Mouse (Mus musculus) midbrain, embryonic 11.5 days (tissue): ENCODE data around the gene Otulinl. TPM values are rescaled to one million over a fixed set of nuclear protein-coding genes. Genes with fewer than 3 reads are reported as not detected.
A peak's percentile ranks its signal among the peaks of the same experiment; 100 is the strongest.

Experiments
- ATAC-seq: fragments of 200-750 bp; cut with Nextera tagmentation; 2 replicates; pipeline ENCODE4 v1.8.0; 2017; ENCODE audit warnings: moderate TSS enrichment, moderate library complexity; ENCODE audit not compliant: low FRiP score
- DNase-seq: peaks from one replicate; pipeline ENCODE4 v3.0.0; 2015; ENCODE audit warnings: low spot score; ENCODE audit errors: missing footprints
- H3K27ac ChIP-seq: fragments of 300-500 bp; sonication (generic); 2 replicates; pipeline ENCODE4 v1.5.1; 2014; ENCODE audit warnings: low read depth, low read length
- H3K27me3 ChIP-seq: fragments of 300-500 bp; sonication (generic); 2 replicates; pipeline ENCODE4 v1.6.1; 2014; ENCODE audit warnings: mild to moderate bottlenecking, low read length, moderate library complexity, mixed read lengths; ENCODE audit not compliant: control insufficient read depth, insufficient read depth
- H3K36me3 ChIP-seq: fragments of 300-500 bp; sonication (generic); 2 replicates; pipeline ENCODE4 v1.6.1; 2014; ENCODE audit warnings: mild to moderate bottlenecking, low read length, moderate library complexity, mixed read lengths; ENCODE audit not compliant: control insufficient read depth, insufficient read depth
- H3K4me1 ChIP-seq: fragments of 300-500 bp; sonication (generic); 2 replicates; pipeline ENCODE4 v1.6.1; 2014; ENCODE audit warnings: low read length; ENCODE audit not compliant: control insufficient read depth, insufficient read depth
- H3K4me2 ChIP-seq: fragments of 300-500 bp; sonication (generic); 2 replicates; pipeline ENCODE4 v1.6.1; 2014; ENCODE audit warnings: mild to moderate bottlenecking, moderate library complexity
- H3K4me3 ChIP-seq: fragments of 300-500 bp; sonication (generic); 2 replicates; pipeline ENCODE4 v1.5.1; 2014; ENCODE audit warnings: low read depth, low read length
- H3K9ac ChIP-seq: fragments of 300-500 bp; sonication (generic); 2 replicates; pipeline ENCODE4 v1.6.1; 2014; ENCODE audit warnings: low read length
- H3K9me3 ChIP-seq: fragments of 300-500 bp; sonication (generic); 2 replicates; pipeline ENCODE4 v1.6.1; 2016; ENCODE audit warnings: low read length; ENCODE audit not compliant: control insufficient read depth
- WGBS: fragments of 180-500 bp; shearing (Covaris S2); extraction: QIAGEN DNeasy Blood & Tissue Kit; methylation state at CpG from one replicate; pipeline ENCODE4 v1.1.7; 2014; 5-methylcytosine and 5-hydroxymethylcytosine counted together
- polyA plus RNA-seq: library from polyadenylated mRNA; unstranded; fragments of >200 nt; fragmentation: Nextera tagmentation; extraction: Ambion mirVana; gene quantifications from 2 replicates; pipeline ENCODE4 v1.2.1, GENCODE M21; 2014

The Otulinl gene
- polyA plus RNA-seq, 1 experiment from 2014 or later = 6.1 TPM

- no peak overlapping the region for H3K9ac ChIP-seq
- H3K4me2 ChIP-seq = no peak overlapping the region
- no peak overlapping the region for H3K4me3 ChIP-seq
- no peak for ATAC-seq
- no peak overlapping the region for H3K27ac ChIP-seq
- 0 out of 2 replicates have a peak, but pooled peaks cover 4% of the 10 kb centered on the region for H3K4me1 ChIP-seq
- H3K27me3 ChIP-seq = no peaks in the 10 kb centered on the region
- no peaks in the 10 kb centered on the region for H3K9me3 ChIP-seq
- H3K36me3 ChIP-seq = no peaks in the 10 kb centered on the region
- peak; percentile 6 for DNase-seq
- WGBS = 92% methylated on average over 6 of the region's 6 CpGs
These were observed 8.2 kb downstream of the Otulinl start for GRCm38 (mm10) chr15:27673151-27673550.

GRCm38 (mm10) chr15:27672259-27672658, 9.1 kb downstream of the Otulinl start:
- Histone ChIP-seq H3K4me1 (0 out of 2 replicates have a peak, but pooled peaks cover 4% of the 10 kb centered on the region), H3K4me3 (no peak overlapping the region), H3K9ac (no peak overlapping the region), H3K27ac (no peak overlapping the region), H3K27me3 (no peaks in the 10 kb centered on the region), H3K36me3 (no peaks in the 10 kb centered on the region), H3K4me2 (no peak overlapping the region), H3K9me3 (no peaks in the 10 kb centered on the region)
- WGBS = 41% methylated on average over 8 of the region's 8 CpGs
- ATAC-seq = no peak
- DNase-seq = no peak

- H3K4me1 ChIP-seq = 0 out of 2 replicates have a peak, but pooled peaks cover 4% of the 10 kb centered on the region
- H3K9ac ChIP-seq = no peak overlapping the region
- 87% methylated on average over 10 of the region's 10 CpGs for WGBS
- ATAC-seq = no peak
- no peaks in the 10 kb centered on the region for H3K9me3 ChIP-seq
- H3K4me2 ChIP-seq = no peak overlapping the region
- H3K36me3 ChIP-seq = no peaks in the 10 kb centered on the region
- DNase-seq = peak; percentile 56
- no peak overlapping the region for H3K4me3 ChIP-seq
- H3K27me3 ChIP-seq = no peaks in the 10 kb centered on the region
- no peak overlapping the region for H3K27ac ChIP-seq
These were observed 9.7 kb downstream of the Otulinl start for GRCm38 (mm10) chr15:27671612-27672245.

DNA sequence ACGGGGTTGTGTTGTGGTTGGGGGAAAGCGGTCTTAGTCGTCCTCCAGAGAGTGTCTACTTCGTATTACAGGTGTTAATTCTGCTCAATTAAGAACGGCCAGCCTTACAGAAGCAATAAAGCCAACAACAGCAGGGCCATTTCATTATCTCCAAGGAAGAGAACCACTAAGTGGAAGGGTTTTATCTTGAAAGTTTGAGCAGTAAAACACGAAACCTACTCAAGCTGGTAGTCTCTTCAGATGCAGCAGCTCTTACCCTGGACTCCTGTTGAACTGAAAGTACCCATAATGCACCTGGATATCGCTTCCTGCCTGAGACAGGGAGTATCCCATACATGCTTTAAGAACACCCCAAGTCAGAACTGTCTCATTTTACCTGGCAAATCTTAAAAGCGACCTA, 10.7 kb downstream of the Otulinl start:
- H3K27me3 ChIP-seq = no peaks in the 10 kb centered on the region
- no peak for ATAC-seq
- H3K4me1 ChIP-seq = no peaks in the 10 kb centered on the region
- H3K27ac ChIP-seq = no peak overlapping the region
- no peak overlapping the region for H3K4me2 ChIP-seq
- no peak overlapping the region for H3K9ac ChIP-seq
- no peaks in the 10 kb centered on the region for H3K36me3 ChIP-seq
- 89% methylated on average over 8 of the region's 8 CpGs for WGBS
- H3K9me3 ChIP-seq = no peaks in the 10 kb centered on the region
- H3K4me3 ChIP-seq = no peak overlapping the region
- DNase-seq = peak; percentile 79

GRCm38 (mm10) chr15:27669931-27670411, 11.4 kb downstream of the Otulinl start:
- no peaks in the 10 kb centered on the region for H3K27me3 ChIP-seq
- no peak overlapping the region for H3K4me2 ChIP-seq
- DNase-seq (peak; percentile 75), ATAC-seq (no peak)
- no peak overlapping the region for H3K27ac ChIP-seq
- no peaks in the 10 kb centered on the region for H3K4me1 ChIP-seq
- H3K36me3 ChIP-seq = no peaks in the 10 kb centered on the region
- 92% methylated on average over 12 of the region's 12 CpGs for WGBS
- H3K4me3 ChIP-seq = no peak overlapping the region
- no peak overlapping the region for H3K9ac ChIP-seq
- H3K9me3 ChIP-seq = no peaks in the 10 kb centered on the region

GRCm38 (mm10) chr15:27669276-27669675, 12.1 kb downstream of the Otulinl start:
- 76% methylated on average over 4 of the region's 4 CpGs for WGBS
- no peak for ATAC-seq

GRCm38 (mm10) chr15:27668557-27668956, 12.8 kb downstream of the Otulinl start:
- WGBS = 91% methylated on average over 7 of the region's 7 CpGs
- ATAC-seq = no peak
- Histone ChIP-seq H3K36me3 (no peaks in the 10 kb centered on the region), H3K4me3 (no peak overlapping the region), H3K9ac (no peak overlapping the region), H3K27me3 (no peaks in the 10 kb centered on the region), H3K4me2 (no peak overlapping the region), H3K9me3 (no peaks in the 10 kb centered on the region), H3K27ac (no peak overlapping the region), H3K4me1 (no peaks in the 10 kb centered on the region)
- peak; percentile 53 for DNase-seq

More at GRCm38 (mm10) chr15:27669276-27669675, 12.1 kb downstream of the Otulinl start:
- Histone ChIP-seq H3K4me1 (no peaks in the 10 kb centered on the region), H3K36me3 (no peaks in the 10 kb centered on the region), H3K27ac (no peak overlapping the region), H3K4me3 (no peak overlapping the region), H3K9me3 (no peaks in the 10 kb centered on the region), H3K27me3 (no peaks in the 10 kb centered on the region), H3K9ac (no peak overlapping the region), H3K4me2 (no peak overlapping the region)
- no peak for DNase-seq

DNA sequence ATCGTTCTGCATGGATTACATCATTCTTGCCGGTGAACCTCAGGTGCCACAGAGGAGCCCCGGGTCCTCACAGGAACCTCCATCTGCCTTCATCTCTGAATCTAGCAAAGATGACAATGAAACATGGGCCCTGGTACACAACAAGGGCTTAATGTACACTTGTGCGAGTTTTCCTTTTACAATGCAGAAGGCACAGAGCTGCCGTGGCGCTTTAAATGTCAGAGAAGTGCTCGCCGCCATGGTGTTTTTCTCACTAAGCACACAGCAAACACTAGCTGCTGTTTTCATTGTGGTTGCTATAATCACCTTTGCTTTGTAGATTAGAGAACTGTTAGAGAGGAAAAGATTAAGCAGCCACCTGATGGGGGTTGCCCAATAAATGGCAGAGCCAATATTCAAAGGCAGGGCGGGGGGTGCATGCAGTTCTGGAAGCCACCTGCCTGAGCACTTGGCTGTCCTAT, 13.3 kb downstream of the Otulinl start:
- 77% methylated on average over 9 of the region's 9 CpGs for WGBS
- H3K4me1 ChIP-seq = no peaks in the 10 kb centered on the region
- ATAC-seq = no peak

GRCm38 (mm10) chr15:27666911-27667539, 14.4 kb downstream of the Otulinl start:
- no peak overlapping the region for H3K4me2 ChIP-seq
- no peak for ATAC-seq
- WGBS = 76% methylated on average over 9 of the region's 9 CpGs

More for the DNA sequence above, 13.3 kb downstream of the Otulinl start:
- Histone ChIP-seq H3K9me3 (no peaks in the 10 kb centered on the region), H3K36me3 (no peaks in the 10 kb centered on the region), H3K27me3 (no peaks in the 10 kb centered on the region), H3K27ac (no peak overlapping the region), H3K4me2 (no peak overlapping the region), H3K4me3 (no peak overlapping the region), H3K9ac (no peak overlapping the region)
- peak; percentile 37 for DNase-seq

More at GRCm38 (mm10) chr15:27666911-27667539, 14.4 kb downstream of the Otulinl start:
- peak; percentile 31 for DNase-seq
- no peaks in the 10 kb centered on the region for H3K9me3 ChIP-seq
- no peak overlapping the region for H3K4me3 ChIP-seq
- no peak overlapping the region for H3K27ac ChIP-seq
- no peaks in the 10 kb centered on the region for H3K4me1 ChIP-seq
- H3K36me3 ChIP-seq = no peaks in the 10 kb centered on the region
- no peaks in the 10 kb centered on the region for H3K27me3 ChIP-seq
- no peak overlapping the region for H3K9ac ChIP-seq
